Mouse (Mus musculus): ENCODE measurements around the gene Efna4.

- TF ChIP-seq CTCF (IDR thresholded peaks at IDR 0.05; ENCODE audit: control insufficient read depth, insufficient read depth, insufficient read length): no peak
- no peak for TF ChIP-seq USF1 (IDR thresholded peaks at IDR 0.05; ENCODE audit: low read depth)
- TF ChIP-seq MAX (IDR thresholded peaks at IDR 0.05): no peak
- TF ChIP-seq MYOG (IDR thresholded peaks at IDR 0.05; ENCODE audit: control insufficient read depth, extremely low read depth, insufficient read length): no peak
- TF ChIP-seq FOSL1 (IDR thresholded peaks at IDR 0.05; ENCODE audit: insufficient read depth, low read length, poor library complexity, severe bottlenecking): no peak
- no peak for TF ChIP-seq CEBPB (IDR thresholded peaks at IDR 0.05; ENCODE audit: low read depth)
- no peak for TF ChIP-seq MYOD1 (IDR thresholded peaks at IDR 0.05; ENCODE audit: control insufficient read depth, insufficient read length, low read depth)
Observed at GRCm38 (mm10) chr3:89332476-89332875, 5.4 kb downstream of the Efna4 start.

Measured in C2C12 (cell line).